In the genomic region with DNA sequence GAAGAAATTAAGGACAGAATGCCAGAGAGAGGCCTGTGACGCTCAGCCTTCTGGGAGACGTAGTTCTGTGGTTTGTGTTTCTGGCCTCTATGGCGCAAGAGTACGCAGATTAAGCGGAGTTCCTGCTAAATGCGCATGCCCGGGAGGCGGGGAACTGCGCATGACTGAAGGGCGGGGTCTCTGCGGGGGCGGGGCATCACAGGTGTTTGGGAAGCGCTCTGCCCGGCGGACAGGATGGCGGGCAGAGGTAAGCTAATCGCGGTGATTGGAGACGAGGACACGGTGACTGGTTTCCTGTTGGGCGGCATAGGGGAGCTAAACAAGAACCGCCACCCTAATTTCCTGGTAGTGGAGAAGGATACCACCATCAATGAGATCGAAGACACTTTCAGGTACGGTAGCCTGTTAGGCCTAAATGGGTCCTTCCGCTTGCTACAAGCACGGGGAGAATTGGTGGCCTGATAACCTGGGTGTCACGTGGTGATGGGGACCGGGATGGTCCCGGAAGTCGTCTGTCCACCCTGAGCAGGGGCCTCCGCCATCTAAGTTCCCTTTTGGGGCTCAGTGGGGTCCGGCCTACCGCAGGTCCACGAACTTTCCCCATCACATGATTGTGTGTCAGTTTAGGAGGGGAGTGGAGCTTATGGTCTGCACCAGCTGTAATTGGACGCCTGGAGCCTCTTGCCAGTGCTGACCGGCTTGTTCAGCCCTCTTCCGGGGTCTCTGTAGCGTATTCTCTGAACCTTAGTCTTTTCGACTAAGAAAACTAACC, we compare ENCODE assay signal across 8 mouse cellular contexts. TPM values are rescaled to one million over a fixed set of nuclear protein-coding genes. Genes with fewer than 3 reads are reported as not detected.
DNase-seq lines count a peak whose midpoint lies in the region; ATAC-seq and TF ChIP-seq lines count a peak whose summit lies in the region.

A gene (plus strand): TSS at position 136 of the 772 bp plus-strand sequence.

- peak within 1 kb of the TSS; percentile 71 for H3K4me3 ChIP-seq in bone marrow macrophage, adult 2 months (ENCODE audit: insufficient read depth, low read length)
- peak within 1 kb of the TSS; percentile 61 for H3K4me3 ChIP-seq in embryonic fibroblast, embryonic 13.5 days (ENCODE audit: insufficient read depth, low read length)
- peak within 1 kb of the TSS; percentile 71 for H3K4me3 ChIP-seq in kidney, embryonic 14.5 days (ENCODE audit: low read length)
- peak within 1 kb of the TSS; percentile 62 for H3K4me3 ChIP-seq in limb, embryonic 15.5 days

- peak within 1 kb of the TSS; percentile 38 for H3K4me2 ChIP-seq in kidney, embryonic 14.5 days (replicated peaks; ENCODE audit: low read depth, low read length)
- peak within 1 kb of the TSS; percentile 73 for H3K4me2 ChIP-seq in limb, embryonic 15.5 days

- peaks cover 18% of the 10 kb centered on the region; the same call in 1 of the 2 replicates for H3K36me3 ChIP-seq in kidney, embryonic 14.5 days (ENCODE audit: control insufficient read depth, insufficient read depth, low read length)
- H3K36me3 ChIP-seq in limb, embryonic 15.5 days: peaks cover 20% of the 10 kb centered on the region

- H3K9ac ChIP-seq in kidney, embryonic 14.5 days (ENCODE audit: low read depth, low read length): peak within 1 kb of the TSS; percentile 66
- peak within 1 kb of the TSS; percentile 47 for H3K9ac ChIP-seq in limb, embryonic 15.5 days

- no peaks in the 10 kb centered on the region for H3K27me3 ChIP-seq in kidney, embryonic 14.5 days (ENCODE audit: control insufficient read depth, insufficient read depth, low read length)
- H3K27me3 ChIP-seq in limb, embryonic 15.5 days: no peaks in the 10 kb centered on the region

- peak; percentile 98 for DNase-seq in A20 (ENCODE audit: low read depth, low spot score)
- peak; percentile 84 to 91 for DNase-seq in heart, adult 9 months (ENCODE audit: low spot score in 2 of 2)
- peak; percentile 56 to 84 for DNase-seq in monocyte, adult 2 months (ENCODE audit: low read depth in 1 of 2, low spot score in 2 of 2)
- DNase-seq in spleen, postnatal 36 days (ENCODE audit: low spot score in 2 of 2): peak; percentile 90 to 91

- under 1% methylated on average over 39 of the region's 39 CpGs for WGBS in kidney, embryonic 14.5 days
- WGBS in limb, embryonic 15.5 days: under 1% methylated on average over 39 of the region's 39 CpGs

- peaks cover 10% of the 10 kb centered on the region for H3K4me1 ChIP-seq in bone marrow macrophage, adult 2 months (ENCODE audit: control insufficient read depth, insufficient read depth, low read length)
- H3K4me1 ChIP-seq in embryonic fibroblast, embryonic 13.5 days (ENCODE audit: control insufficient read depth, insufficient read depth, low read length): peaks cover 5% of the 10 kb centered on the region
- H3K4me1 ChIP-seq in kidney, embryonic 14.5 days (ENCODE audit: control insufficient read depth, insufficient read depth, low read length): no peaks in the 10 kb centered on the region; the same call in 1 of the 2 replicates
- peaks cover 8% of the 10 kb centered on the region for H3K4me1 ChIP-seq in limb, embryonic 15.5 days

- H3K27ac ChIP-seq in bone marrow macrophage, adult 2 months (ENCODE audit: insufficient read depth, low read depth, low read length): peak within 1 kb of the TSS; percentile 75
- H3K27ac ChIP-seq in embryonic fibroblast, embryonic 13.5 days (ENCODE audit: insufficient read depth, low read length): no peak within 1 kb of the TSS
- peak within 1 kb of the TSS; percentile 48 for H3K27ac ChIP-seq in kidney, embryonic 14.5 days (ENCODE audit: low read depth, low read length)
- peak within 1 kb of the TSS; percentile 44; the same call in 1 of the 2 replicates for H3K27ac ChIP-seq in limb, embryonic 15.5 days

- no peaks in the 10 kb centered on the region for H3K9me3 ChIP-seq in kidney, embryonic 14.5 days (ENCODE audit: control insufficient read depth, low read length)
- H3K9me3 ChIP-seq in limb, embryonic 15.5 days: no peaks in the 10 kb centered on the region

- ATAC-seq in kidney, embryonic 14.5 days (ENCODE audit: low FRiP score, low TSS enrichment): peak; percentile 93
- ATAC-seq in limb, embryonic 15.5 days (ENCODE audit: insufficient number of reproducible peaks, low FRiP score, low TSS enrichment, low read depth): peak; percentile 90

- TF ChIP-seq POLR2A in bone marrow macrophage, adult 2 months (IDR thresholded peaks at IDR 0.05; ENCODE audit: borderline replicate concordance, low read depth, low read length): no peak
- peak; percentile 41; the same call in 1 of the 2 replicates for TF ChIP-seq POLR2A in embryonic fibroblast, embryonic 13.5 days (IDR thresholded peaks at IDR 0.05; ENCODE audit: low read depth, low read length)

- TF ChIP-seq CTCF in bone marrow macrophage, adult 2 months (IDR thresholded peaks at IDR 0.05; ENCODE audit: low read depth, low read length): no peak
- no peak for TF ChIP-seq CTCF in embryonic fibroblast, embryonic 13.5 days (IDR thresholded peaks at IDR 0.05; ENCODE audit: borderline replicate concordance, insufficient read depth, low read length)

RNA-seq across cellular contexts. Expression of the gene that starts here (rescaled TPM):
- polyA plus RNA-seq in bone marrow macrophage, adult 2 months (2012; ENCODE audit: insufficient read depth, insufficient read length, missing spikeins): 347 and 378 TPM in 2 replicates
- polyA plus RNA-seq in embryonic fibroblast, embryonic 13.5 days (2011; ENCODE audit: insufficient read length, low read depth, missing spikeins): 131 and 136 TPM in 2 replicates
- polyA plus RNA-seq in kidney, embryonic 14.5 days (2014; fragmentation: Nextera tagmentation; extraction: Ambion mirVana): 248 and 309 TPM in 2 replicates
- 221 and 243 TPM in 2 replicates for polyA plus RNA-seq in limb, embryonic 15.5 days (2015; fragmentation: Nextera tagmentation; extraction: Ambion mirVana)
